17 mouse cellular contexts compared by ENCODE assay signal in the genomic region with DNA sequence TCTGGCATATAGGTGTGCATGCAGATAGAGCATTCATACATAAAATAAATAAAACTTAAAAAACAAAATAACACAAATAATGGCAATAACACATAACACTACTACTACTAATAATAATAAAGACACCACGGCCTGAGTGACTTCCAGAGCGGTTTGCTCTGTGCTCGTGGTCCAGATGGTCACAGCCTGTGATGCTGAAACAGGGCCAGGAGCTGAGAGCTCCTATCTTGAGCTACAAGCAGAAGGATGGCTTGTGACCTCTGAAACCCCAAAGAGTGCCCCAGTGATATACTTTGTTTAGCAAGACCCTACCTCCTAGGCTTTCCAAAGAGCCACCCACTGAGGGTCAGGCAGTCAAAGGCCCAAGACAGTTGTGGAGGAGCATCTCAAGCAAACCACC. TPM values are rescaled to one million over a fixed set of nuclear protein-coding genes. Genes with fewer than 3 reads are reported as not detected.
"Had no signal": no experiment of that assay in that cellular context is flagged by ENCODE, and none has a peak within 500 bp of the region (broad histone marks: within the 10 kb centered on the region; RNA-seq: fewer than 3 reads in every experiment).

No protein-coding gene starts in this region.

- H3K27ac ChIP-seq: kidney, embryonic 15.5 days; limb, embryonic 12.5 days; liver, embryonic 13.5 days; lung, embryonic 15.5 days; midbrain, embryonic 12.5 days; neural tube, embryonic 13.5 days; stomach, embryonic 15.5 days had no signal

- DNase-seq: kidney, postnatal 25 days; layer of hippocampus, adult 9-11 months; layer of hippocampus, postnatal 36 days; liver; liver, embryonic 13.5 days; liver, postnatal 0 days; lung, postnatal 14 days; retina, postnatal 1 day; right cerebral cortex, postnatal 14 days; thymus, postnatal 36 days had no signal

- H3K4me3 ChIP-seq: kidney, embryonic 15.5 days; limb, embryonic 12.5 days; liver, embryonic 13.5 days; lung, embryonic 15.5 days; midbrain, embryonic 12.5 days; neural tube, embryonic 13.5 days; stomach, embryonic 15.5 days had no signal

- H3K4me1 ChIP-seq: limb, embryonic 12.5 days; liver, embryonic 13.5 days; lung, embryonic 15.5 days; midbrain, embryonic 12.5 days; neural tube, embryonic 13.5 days had no signal

- H3K27me3 ChIP-seq: kidney, embryonic 15.5 days; limb, embryonic 12.5 days; liver, embryonic 13.5 days; lung, embryonic 15.5 days; midbrain, embryonic 12.5 days; neural tube, embryonic 13.5 days; stomach, embryonic 15.5 days had no signal

RNA-seq across cellular contexts. Expression of gene Grasp, which starts 22.6 kb away (rescaled TPM):
- total RNA-seq: megakaryocyte-erythroid progenitor cell, adult 5-6 weeks had no signal
